Mouse (Mus musculus) monocyte, adult 59 days (primary cell): ENCODE results near the gene Ncoa5. TPM values are rescaled to one million over a fixed set of nuclear protein-coding genes. Genes with fewer than 3 reads are reported as not detected.

Source experiments
- total RNA-seq, 2 experiments: library from RNA; stranded (reverse); gene quantifications; one replicate each; pipeline ENCODE4 v1.2.4; 2023

Gene Ncoa5
- total RNA-seq: 10 to 100 TPM; 34.4 to 35.2 TPM

GRCm38 (mm10) chr2:165034131-165035057, at the start of gene Ncoa5:
Ncoa5 (minus strand) TSS chr2:165034867.

DNA sequence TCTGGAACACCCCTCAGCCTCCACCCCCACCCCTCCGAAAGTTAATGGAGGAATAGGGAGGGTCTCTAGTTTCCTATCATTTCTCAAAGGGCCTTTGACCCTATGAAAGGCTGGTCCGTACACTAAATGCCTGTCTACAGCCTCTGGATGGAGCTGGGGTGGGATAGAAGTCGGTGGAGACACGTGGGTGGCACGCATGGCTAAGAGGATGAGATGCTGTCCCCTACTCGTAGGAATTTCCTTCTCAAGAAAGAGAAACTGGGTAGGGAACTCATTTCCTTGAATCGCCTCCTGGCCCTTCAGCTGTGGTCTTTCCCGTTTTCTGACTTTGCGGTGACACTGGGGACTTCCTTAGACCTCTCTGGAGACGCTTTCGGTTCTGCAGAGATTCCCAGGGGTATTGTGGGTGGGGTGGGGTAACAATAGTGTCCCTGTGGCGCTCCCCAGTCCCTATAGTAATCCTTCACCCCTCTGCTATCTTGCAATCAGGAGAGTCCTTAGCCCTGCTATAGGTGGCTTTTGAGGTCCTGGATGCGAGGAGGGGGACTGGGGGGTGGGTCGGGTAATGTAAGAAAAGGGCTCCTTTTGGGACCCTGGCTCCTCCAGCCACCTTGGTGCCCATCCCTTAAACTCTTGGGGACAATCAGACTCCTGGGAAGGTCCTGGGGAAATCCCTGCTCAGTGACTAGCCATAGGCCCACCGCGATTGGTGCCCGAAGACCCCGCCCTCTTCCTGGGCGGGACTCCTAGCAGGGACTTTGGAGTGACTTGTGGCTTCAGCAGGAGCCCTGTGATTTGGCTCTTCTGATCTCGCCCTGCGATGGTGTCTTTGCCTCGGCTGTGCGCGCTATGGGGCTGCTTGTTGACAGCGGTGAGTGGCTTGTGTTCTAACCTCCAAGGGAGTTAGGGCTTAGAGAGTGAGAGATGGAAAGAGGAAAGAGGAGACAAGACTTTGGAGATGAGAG, 20.5 kb upstream of the Ncoa5 start, which contains the start of gene Cd40:
Gene Cd40, plus strand, starts transcription at position 740 of the 965 bp plus-strand sequence.

GRCm38 (mm10) chr2:164960716-164961441, 73.8 kb downstream of the Ncoa5 start, which contains the start of gene Slc12a5:
Slc12a5 (plus strand) TSS chr2:164960802.

Other genes with a start within 250 kb of the Ncoa5 start
- 10 to 100 TPM; 12.5 to 16.9 TPM for gene Snx21, start 249.0 kb downstream of the Ncoa5 start, total RNA-seq
- gene Acot8, start 230.0 kb downstream of the Ncoa5 start, total RNA-seq: 10 to 100 TPM; 29.8 to 33.3 TPM
- gene Zswim3, start 229.8 kb downstream of the Ncoa5 start, total RNA-seq: 1 to 10 TPM; 2.8 to 3.1 TPM
- 1 to 10 TPM; 4.7 to 5.0 TPM for gene Zswim1, start 212.2 kb downstream of the Ncoa5 start, total RNA-seq
- gene Spata25, start 206.3 kb downstream of the Ncoa5 start, total RNA-seq: 1 to 10 TPM in 1 of 2 experiments, not detected in 1; 1.2 TPM
- 100 to 1,000 TPM; 707 to 727 TPM for gene Ctsa, start 202.0 kb downstream of the Ncoa5 start, total RNA-seq
- gene Neurl2, start 201.4 kb downstream of the Ncoa5 start, total RNA-seq: 1 to 10 TPM; 8.6 to 9.2 TPM
- 100 to 1,000 TPM; 140 to 168 TPM for gene Pltp, start 177.2 kb downstream of the Ncoa5 start, total RNA-seq
- 10 to 100 TPM; 63.6 to 70.6 TPM for gene Pcif1, start 155.6 kb downstream of the Ncoa5 start, total RNA-seq
- gene Zfp335, start 123.1 kb downstream of the Ncoa5 start, total RNA-seq: 10 to 100 TPM; 38.3 to 38.8 TPM
- under 1 TPM; 0.50 to 0.76 TPM for gene Mmp9, start 94.1 kb downstream of the Ncoa5 start, total RNA-seq
- under 1 TPM; 0.18 to 1.00 TPM for gene Slc12a5, start 74.1 kb downstream of the Ncoa5 start, total RNA-seq
- gene Cd40, start 20.8 kb upstream of the Ncoa5 start, total RNA-seq: 10 to 100 TPM; 34.0 to 35.6 TPM
- not detected for gene 1700025C18Rik, start 55.9 kb upstream of the Ncoa5 start, total RNA-seq
- under 1 TPM; 0.68 to 0.91 TPM for gene Cdh22, start 200.0 kb upstream of the Ncoa5 start, total RNA-seq